Mouse (Mus musculus): ENCODE measurements around the gene Gm266.

- TF ChIP-seq E2F4 (IDR thresholded peaks at IDR 0.05; ENCODE audit: insufficient read depth) (no peak), MAX (IDR thresholded peaks at IDR 0.05; ENCODE audit: low read depth) (no peak), MYOD1 (IDR thresholded peaks at IDR 0.05; ENCODE audit: control insufficient read depth in 1 of 3, insufficient read length in 2 of 3, low read depth in 2 of 3) (no peak), MYOG (IDR thresholded peaks at IDR 0.05; ENCODE audit: control insufficient read depth in 1 of 3, insufficient read depth in 1 of 3, insufficient read length in 2 of 3, low read depth in 2 of 3) (no peak), CEBPB (IDR thresholded peaks at IDR 0.05; ENCODE audit: insufficient read depth, poor library complexity, severe bottlenecking) (no peak), POLR2A (IDR thresholded peaks at IDR 0.05; ENCODE audit: insufficient read length, low read depth) (no peak), POLR2AphosphoS2 (IDR thresholded peaks at IDR 0.05; ENCODE audit: insufficient read length, low read depth) (no peak), USF1 (IDR thresholded peaks at IDR 0.05; ENCODE audit: low read depth) (no peak), REST (IDR thresholded peaks at IDR 0.05; ENCODE audit: insufficient read depth, insufficient read length) (no peak), TCF12 (IDR thresholded peaks at IDR 0.05; ENCODE audit: insufficient read depth, poor library complexity, severe bottlenecking) (no peak), SRF (IDR thresholded peaks at IDR 0.05; ENCODE audit: control insufficient read depth, insufficient read length, low read depth) (no peak), TCF3 (IDR thresholded peaks at IDR 0.05; ENCODE audit: insufficient read length, low read depth) (no peak)
Measured at GRCm38 (mm10) chr12:111524883-111525282, 39.3 kb upstream of the Gm266 start.

Data from myocyte (in vitro differentiated cells).